Mouse (Mus musculus): Measurements from ENCODE around the gene Dnase1l1. TPM values are rescaled to one million over a fixed set of nuclear protein-coding genes. Genes with fewer than 3 reads are reported as not detected.

Dnase1l1 gene
- 4.2 and 4.7 TPM in 2 replicates for polyA plus RNA-seq (2016; fragmentation: Nextera tagmentation; extraction: Ambion mirVana)

GRCm38 (mm10) chrX:74281732-74282394 is at the start of gene Dnase1l1, which contains the start of gene Taz:
Dnase1l1 (minus strand) TSS chrX:74282337.
Taz (plus strand) TSS chrX:74281912.
- 22% methylated on average over 16 of the region's 16 CpGs for WGBS
- DNase-seq (ENCODE audit: low spot score): peak; percentile 73
- H3K4me1 ChIP-seq: peaks cover 16% of the 10 kb centered on the region
- H3K4me3 ChIP-seq: peak within 1 kb of the TSS; percentile 73
- no peaks in the 10 kb centered on the region for H3K9me3 ChIP-seq
- H3K36me3 ChIP-seq (replicated peaks): no peaks in the 10 kb centered on the region
- no peaks in the 10 kb centered on the region; the same call in 1 of the 2 replicates for H3K27me3 ChIP-seq (replicated peaks; ENCODE audit: low read depth, poor library complexity, severe bottlenecking)
- H3K27ac ChIP-seq (replicated peaks): peak within 1 kb of the TSS; percentile 86

GRCm38 (mm10) chrX:74330166-74330930 is 48.2 kb upstream of the Dnase1l1 start:
- Histone ChIP-seq H3K27me3 (replicated peaks; ENCODE audit: low read depth, poor library complexity, severe bottlenecking) (no peaks in the 10 kb centered on the region), H3K9me3 (no peaks in the 10 kb centered on the region), H3K4me3 (peak overlapping the region; percentile 67), H3K36me3 (replicated peaks) (peaks cover 34% of the 10 kb centered on the region), H3K4me1 (peaks cover 29% of the 10 kb centered on the region), H3K27ac (replicated peaks) (0 out of 2 replicates have a peak overlapping the region, but pooled peaks have one; percentile 93)
- no peak for DNase-seq (ENCODE audit: low spot score)
- 56% methylated on average over 2 of the region's 2 CpGs for WGBS

- no peaks in the 10 kb centered on the region for H3K27me3 ChIP-seq (replicated peaks; ENCODE audit: low read depth, poor library complexity, severe bottlenecking)
- peak overlapping the region; percentile 67 for H3K4me3 ChIP-seq
- peak overlapping the region; percentile 93 for H3K27ac ChIP-seq (replicated peaks)
- DNase-seq (ENCODE audit: low spot score): no peak
- H3K9me3 ChIP-seq: no peaks in the 10 kb centered on the region
- H3K4me1 ChIP-seq: peaks cover 29% of the 10 kb centered on the region
- H3K36me3 ChIP-seq (replicated peaks): peaks cover 23% of the 10 kb centered on the region
- 27% methylated on average over 10 of the region's 10 CpGs for WGBS
These were observed 47.1 kb upstream of the Dnase1l1 start for GRCm38 (mm10) chrX:74329215-74329671.

GRCm38 (mm10) chrX:74328725-74329161 is 46.6 kb upstream of the Dnase1l1 start, which contains the start of gene Plxna3:
Plxna3 (plus strand) TSS chrX:74329066.
- DNase-seq (ENCODE audit: low spot score): peak; percentile 81
- H3K9me3 ChIP-seq: no peaks in the 10 kb centered on the region
- peak within 1 kb of the TSS; percentile 67 for H3K4me3 ChIP-seq
- peak within 1 kb of the TSS; percentile 93 for H3K27ac ChIP-seq (replicated peaks)
- no peaks in the 10 kb centered on the region for H3K27me3 ChIP-seq (replicated peaks; ENCODE audit: low read depth, poor library complexity, severe bottlenecking)
- H3K4me1 ChIP-seq: peaks cover 29% of the 10 kb centered on the region
- H3K36me3 ChIP-seq (replicated peaks): peaks cover 18% of the 10 kb centered on the region
- 13% methylated on average over 30 of the region's 30 CpGs for WGBS

- WGBS: 22% methylated on average over 59 of the region's 59 CpGs
- Histone ChIP-seq H3K36me3 (replicated peaks) (peaks cover 53% of the 10 kb centered on the region), H3K27ac (replicated peaks) (peak within 1 kb of the TSS; percentile 89), H3K4me3 (peak within 1 kb of the TSS; percentile 73), H3K4me1 (peaks cover 8% of the 10 kb centered on the region; the same call in 1 of the 2 replicates), H3K27me3 (replicated peaks; ENCODE audit: low read depth, poor library complexity, severe bottlenecking) (no peaks in the 10 kb centered on the region), H3K9me3 (no peaks in the 10 kb centered on the region)
- peak; percentile 89 for DNase-seq (ENCODE audit: low spot score)
These were observed 30.7 kb upstream of the Dnase1l1 start, which contains the start of gene Fam50a for GRCm38 (mm10) chrX:74312540-74313464. Fam50a (plus strand) TSS chrX:74313033.

GRCm38 (mm10) chrX:74304867-74305700 is 22.9 kb upstream of the Dnase1l1 start, which contains the start of gene Gdi1:
Gdi1 (plus strand) TSS chrX:74304998.
- Histone ChIP-seq H3K9me3 (no peaks in the 10 kb centered on the region), H3K36me3 (replicated peaks) (peaks cover 79% of the 10 kb centered on the region), H3K4me3 (peak within 1 kb of the TSS; percentile 68), H3K27ac (replicated peaks) (peak within 1 kb of the TSS; percentile 91), H3K27me3 (replicated peaks; ENCODE audit: low read depth, poor library complexity, severe bottlenecking) (no peaks in the 10 kb centered on the region), H3K4me1 (peaks cover 11% of the 10 kb centered on the region)
- 19% methylated on average over 41 of the region's 41 CpGs for WGBS
- peak; percentile 85 for DNase-seq (ENCODE audit: low spot score)

- H3K27me3 ChIP-seq (replicated peaks; ENCODE audit: low read depth, poor library complexity, severe bottlenecking): no peaks in the 10 kb centered on the region
- H3K27ac ChIP-seq (replicated peaks): no peak overlapping the region
- 91% methylated on average over 3 of the region's 3 CpGs for WGBS
- H3K36me3 ChIP-seq (replicated peaks): peaks cover 50% of the 10 kb centered on the region
- peaks cover 6% of the 10 kb centered on the region for H3K4me1 ChIP-seq
- no peak overlapping the region for H3K4me3 ChIP-seq
- DNase-seq (ENCODE audit: low spot score): no peak
- H3K9me3 ChIP-seq: no peaks in the 10 kb centered on the region
These were observed 17.6 kb upstream of the Dnase1l1 start for GRCm38 (mm10) chrX:74299721-74300120.

- Histone ChIP-seq H3K4me3 (no peak overlapping the region), H3K27me3 (replicated peaks; ENCODE audit: low read depth, poor library complexity, severe bottlenecking) (no peaks in the 10 kb centered on the region), H3K27ac (replicated peaks) (no peak overlapping the region), H3K36me3 (replicated peaks) (peaks cover 42% of the 10 kb centered on the region), H3K9me3 (no peaks in the 10 kb centered on the region), H3K4me1 (peaks cover 6% of the 10 kb centered on the region)
- WGBS: 93% methylated on average over 1 of the region's 1 CpGs
- DNase-seq (ENCODE audit: low spot score): no peak
These were observed 16.2 kb upstream of the Dnase1l1 start for GRCm38 (mm10) chrX:74298348-74298747.

- Histone ChIP-seq H3K36me3 (replicated peaks) (peaks cover 27% of the 10 kb centered on the region), H3K9me3 (no peaks in the 10 kb centered on the region), H3K4me1 (peaks cover 6% of the 10 kb centered on the region), H3K4me3 (peak within 1 kb of the TSS; percentile 75), H3K27ac (replicated peaks) (peak within 1 kb of the TSS; percentile 85), H3K27me3 (replicated peaks; ENCODE audit: low read depth, poor library complexity, severe bottlenecking) (no peaks in the 10 kb centered on the region)
- DNase-seq (ENCODE audit: low spot score): peak; percentile 92
- 17% methylated on average over 37 of the region's 37 CpGs for WGBS
These were observed 14.7 kb upstream of the Dnase1l1 start, which contains the start of gene Atp6ap1 for GRCm38 (mm10) chrX:74296538-74297448. Atp6ap1 (plus strand) TSS chrX:74297097.

- no peak overlapping the region for H3K27ac ChIP-seq (replicated peaks)
- 79% methylated on average over 4 of the region's 4 CpGs for WGBS
- peaks cover 6% of the 10 kb centered on the region for H3K4me1 ChIP-seq
- no peak overlapping the region for H3K4me3 ChIP-seq
- H3K36me3 ChIP-seq (replicated peaks): peaks cover 18% of the 10 kb centered on the region
- no peaks in the 10 kb centered on the region for H3K9me3 ChIP-seq
- H3K27me3 ChIP-seq (replicated peaks; ENCODE audit: low read depth, poor library complexity, severe bottlenecking): no peaks in the 10 kb centered on the region
- DNase-seq (ENCODE audit: low spot score): no peak
These were observed 11.3 kb upstream of the Dnase1l1 start for GRCm38 (mm10) chrX:74293431-74293830.

Data from embryonic facial prominence, embryonic 10.5 days (tissue).